Mouse (Mus musculus) R1 (cell line): ENCODE measurements around the gene Ltn1.
A peak's percentile ranks its signal among the peaks of the same experiment; 100 is the strongest.

Experiments used
- DNase-seq: peaks from one replicate; pipeline ENCODE4 v3.0.0-alpha.2; 2018; ENCODE audit warnings: low read depth, low spot score

Gene Ltn1

DNA sequence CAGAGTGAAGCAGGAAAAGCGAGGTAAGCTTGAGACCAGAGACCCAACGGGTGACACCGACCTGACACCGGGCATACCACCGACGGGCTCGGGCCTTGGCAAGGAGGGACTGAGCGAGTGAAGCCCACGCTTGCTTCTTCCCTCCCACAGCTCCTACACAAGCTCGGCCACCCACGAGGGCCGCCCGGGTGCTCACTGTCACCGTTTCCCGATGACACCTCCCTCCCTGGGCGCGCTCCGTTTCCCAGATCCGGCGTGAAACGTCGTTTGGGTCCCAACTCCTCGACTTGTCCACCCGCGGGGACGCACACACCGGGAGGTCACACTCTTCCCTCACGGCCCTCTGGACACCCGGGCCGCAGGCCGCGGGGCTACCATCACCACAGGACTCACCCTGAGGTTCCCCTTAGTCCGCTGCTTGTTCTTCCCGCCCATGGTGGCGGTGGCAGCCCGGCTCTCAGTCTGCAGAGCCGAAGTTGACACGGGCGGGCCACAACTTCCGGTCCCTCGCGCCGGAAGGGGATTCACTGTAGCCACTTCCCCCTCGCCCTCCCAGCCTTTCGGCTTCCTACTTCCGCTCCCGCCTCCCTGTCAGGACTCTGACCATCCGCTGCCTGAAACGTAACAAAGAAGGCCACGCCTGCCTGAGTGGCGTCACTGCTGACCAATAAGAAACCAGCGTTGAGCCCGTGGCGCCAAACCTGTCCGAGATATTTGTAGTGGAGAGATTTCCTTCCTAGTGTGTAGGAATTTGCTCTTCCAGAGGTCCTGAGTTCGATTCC, at the start of gene Ltn1:
Ltn1 (minus strand) TSS at position 580 of the 782 bp plus-strand sequence.
- peak; percentile 100 for DNase-seq

DNA sequence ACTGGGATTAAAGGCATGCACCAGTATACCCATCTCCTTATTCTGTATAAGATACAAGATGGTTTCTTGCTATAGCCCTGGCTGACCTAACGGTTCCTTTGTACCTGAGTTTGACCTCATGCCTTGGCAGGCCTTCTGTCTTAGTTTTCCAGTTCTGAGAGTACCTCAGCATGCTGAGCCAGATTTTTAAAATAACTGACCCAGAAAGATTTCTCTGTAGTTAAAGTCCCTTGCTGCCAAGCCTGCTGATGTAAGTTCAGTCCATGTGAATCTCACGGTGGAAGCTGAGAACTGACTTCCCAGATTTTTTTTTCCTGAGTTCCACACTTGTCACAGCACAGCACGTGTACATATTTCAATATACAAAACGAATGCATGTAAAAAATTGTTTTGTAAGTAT, 38.2 kb upstream of the Ltn1 start:
- no peak for DNase-seq

DNA sequence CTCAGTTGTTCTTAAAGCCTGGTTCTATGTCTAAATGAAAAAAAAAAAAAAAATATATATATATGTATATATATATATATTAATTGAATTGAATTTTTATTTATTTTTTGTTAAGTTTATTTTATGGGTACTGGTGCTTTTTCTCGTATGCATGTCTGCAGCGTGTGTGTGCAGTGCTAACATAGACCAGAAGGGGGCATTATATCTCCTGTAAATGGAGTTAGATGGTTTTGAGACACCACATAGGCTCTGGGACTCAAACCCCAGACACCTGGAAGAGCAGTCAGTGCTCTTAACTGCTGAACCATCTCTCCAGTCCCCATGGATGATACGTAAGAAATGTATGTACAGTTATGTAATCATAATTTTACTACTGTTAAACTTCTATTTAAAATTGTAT, 26.3 kb upstream of the Ltn1 start:
- DNase-seq = peak; percentile 70

DNA sequence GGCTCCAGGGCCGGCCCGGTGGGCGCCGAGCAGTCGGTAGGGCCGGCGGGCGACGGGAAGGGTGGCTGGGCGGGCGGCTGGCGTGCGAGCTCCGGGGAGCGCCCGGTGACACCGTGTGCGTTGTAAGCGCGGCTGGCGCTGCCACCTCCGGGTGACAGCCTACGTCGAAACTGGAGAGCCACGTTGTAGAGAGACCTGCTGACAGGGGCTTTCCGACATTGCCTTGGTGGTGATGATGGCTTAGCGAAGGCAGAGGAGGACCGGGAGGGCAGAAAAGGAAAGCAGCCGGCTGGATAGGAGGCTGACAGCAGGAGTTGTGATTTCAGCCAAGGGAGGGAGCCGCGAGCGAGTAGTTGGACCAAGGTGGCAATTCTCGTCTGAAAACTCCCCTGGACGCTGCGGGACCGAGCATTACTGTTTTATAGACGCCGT, 22.8 kb upstream of the Ltn1 start:
- DNase-seq = peak; percentile 42

DNA sequence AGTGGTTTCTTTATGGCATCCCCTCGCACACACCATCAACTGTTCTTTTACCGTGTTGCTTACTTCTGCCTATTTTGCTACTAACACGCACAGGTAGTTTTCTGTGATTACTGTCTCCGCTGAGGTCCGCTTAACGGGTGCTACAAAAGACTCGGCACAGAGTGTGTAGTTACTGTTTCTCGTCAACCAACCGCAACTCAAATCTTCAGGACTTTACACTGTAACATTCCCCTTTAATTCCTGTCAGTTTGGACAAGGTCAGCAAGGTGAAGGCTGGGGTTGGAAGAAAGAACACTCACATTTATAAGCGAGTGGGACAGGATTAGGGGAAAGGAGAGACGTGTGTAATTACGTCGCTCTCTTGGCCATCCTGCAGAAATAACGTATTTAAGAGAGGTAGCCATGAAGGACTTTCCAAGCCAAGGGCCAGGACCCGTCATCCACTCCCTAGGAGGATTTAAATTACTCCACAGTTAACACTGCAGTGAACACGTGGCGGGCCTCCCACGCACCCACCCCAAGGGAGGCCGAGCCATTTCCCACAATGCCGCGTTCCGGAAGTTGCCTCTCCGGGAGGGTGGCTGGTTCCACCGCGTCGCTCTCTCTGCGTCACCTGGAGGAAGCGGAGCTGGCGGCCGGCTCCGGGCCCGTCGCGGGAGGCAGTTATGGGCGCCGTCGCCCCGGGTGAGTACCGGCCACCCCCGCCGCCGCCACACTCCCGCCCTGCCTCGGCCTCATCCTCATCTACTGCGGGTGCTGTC, 22.2 kb upstream of the Ltn1 start, which contains the start of gene Usp16:
Usp16 (plus strand) TSS at position 285 of the 761 bp plus-strand sequence.
- DNase-seq = peak; percentile 90

DNA sequence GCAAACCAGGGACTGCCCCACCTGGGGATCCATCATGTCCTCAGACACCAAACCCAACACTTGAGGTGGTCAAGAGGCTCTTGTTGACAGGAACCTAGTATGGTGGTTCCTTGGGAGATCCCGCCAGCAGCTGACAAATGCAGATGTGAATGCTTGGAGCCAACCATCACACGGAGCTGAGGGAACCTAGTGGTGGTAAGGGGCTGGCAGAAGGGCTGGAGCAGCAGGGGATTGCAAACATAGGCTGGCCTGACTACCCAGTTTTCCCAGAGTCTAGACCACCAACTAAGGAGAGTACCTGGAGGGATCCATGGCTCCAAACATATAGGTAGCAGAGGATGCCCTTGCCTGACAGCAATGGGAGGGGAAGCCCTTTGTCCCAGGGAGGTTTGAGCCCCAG, 20.8 kb upstream of the Ltn1 start:
- DNase-seq = no peak

DNA sequence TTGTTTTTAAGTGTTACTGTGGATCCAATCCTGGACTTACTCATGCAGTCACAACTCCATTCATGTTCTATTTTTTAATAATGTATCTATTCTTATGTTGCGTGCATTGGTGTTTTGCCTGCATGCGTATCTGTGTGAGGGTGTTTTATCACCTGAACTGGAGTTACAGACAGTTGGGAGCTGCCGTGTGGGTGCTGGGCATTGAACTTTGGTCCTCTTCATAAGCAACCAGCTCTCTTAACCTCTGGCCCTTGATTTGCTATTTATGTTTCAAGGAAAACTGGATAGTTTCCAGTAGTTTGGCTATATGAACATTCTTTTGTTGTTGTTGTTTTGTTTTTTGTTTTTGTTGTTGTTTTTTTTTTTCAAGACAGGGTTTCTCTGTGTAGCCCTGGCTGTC, 13.1 kb upstream of the Ltn1 start:
- DNase-seq = no peak

DNA sequence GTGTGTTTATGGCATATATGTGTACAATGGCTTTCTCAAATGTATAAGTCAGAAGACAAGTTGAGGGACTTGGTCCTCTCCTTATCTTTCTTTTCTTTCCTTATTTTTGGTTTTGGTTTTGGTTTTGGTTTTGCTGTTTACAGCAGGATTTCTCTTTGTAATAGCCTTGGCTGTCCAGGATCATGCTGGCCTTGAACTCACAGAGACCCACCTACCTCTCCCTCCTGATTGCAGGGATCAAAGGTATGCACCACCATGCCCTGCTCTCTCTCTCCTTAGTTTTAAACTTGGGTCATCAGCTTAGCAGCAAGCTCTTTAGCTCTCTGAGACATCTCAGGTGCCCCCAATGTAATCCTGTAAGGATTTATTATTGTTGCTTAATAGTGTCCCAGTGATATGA, 12.7 kb upstream of the Ltn1 start:
- DNase-seq = no peak

DNA sequence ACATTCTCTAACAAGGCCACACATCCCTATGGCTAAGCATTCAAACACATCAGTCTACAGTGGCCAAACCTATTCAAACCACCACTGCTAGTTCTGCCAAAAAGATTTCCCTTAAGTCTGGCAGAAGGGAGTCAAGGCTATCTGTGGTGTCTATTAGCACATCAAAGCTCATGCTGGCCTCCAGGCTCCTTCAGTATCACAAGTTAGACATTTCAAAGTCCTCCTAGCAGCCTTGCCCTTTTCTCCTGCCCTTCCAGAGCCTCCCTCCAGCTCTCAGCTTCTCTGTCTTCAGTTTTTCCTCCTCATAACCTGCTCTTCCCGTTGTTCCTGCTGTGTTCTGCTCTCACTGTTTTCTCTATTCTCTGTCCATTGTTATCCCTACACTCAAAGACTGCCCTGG, 11.7 kb upstream of the Ltn1 start:
- no peak for DNase-seq

DNA sequence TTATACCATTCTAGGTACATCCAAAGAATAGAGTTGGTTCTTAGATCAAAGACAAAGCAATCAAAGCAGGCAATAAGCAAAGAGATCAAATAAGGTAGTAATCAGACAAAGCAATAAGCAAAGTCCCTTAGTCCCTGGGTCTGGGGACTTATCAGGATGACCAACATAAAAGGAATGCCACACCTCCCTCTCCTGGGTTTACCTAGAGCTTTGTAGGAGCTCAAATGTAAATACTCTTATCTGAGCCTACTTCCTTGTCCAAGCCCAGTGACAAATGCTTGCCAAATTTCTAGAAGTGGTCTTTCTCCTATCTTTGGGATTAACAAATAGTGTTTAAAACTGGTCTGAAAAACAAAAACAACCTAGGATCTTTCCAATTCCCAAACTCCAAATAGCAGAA, 10.8 kb upstream of the Ltn1 start:
- DNase-seq = no peak

DNA sequence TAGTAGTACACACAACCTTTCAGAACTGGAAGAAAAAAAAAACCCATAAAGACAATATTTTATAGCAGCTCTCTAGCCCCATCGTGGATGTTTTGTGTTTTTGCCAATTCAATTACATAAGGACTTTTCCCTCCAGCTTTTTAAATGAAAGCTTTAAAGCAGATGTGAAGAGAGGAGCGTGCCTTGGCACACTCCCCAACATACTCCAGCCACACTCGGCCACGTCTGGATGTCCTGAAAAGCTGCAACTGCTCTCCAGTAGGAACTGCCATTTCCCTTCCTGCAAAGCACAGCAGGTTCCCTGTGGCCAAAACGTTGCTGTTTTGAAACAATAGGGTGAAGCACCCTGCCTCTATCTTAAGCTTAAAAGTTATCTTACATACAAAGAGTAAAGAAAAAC, 9.9 kb upstream of the Ltn1 start:
- DNase-seq = no peak

DNA sequence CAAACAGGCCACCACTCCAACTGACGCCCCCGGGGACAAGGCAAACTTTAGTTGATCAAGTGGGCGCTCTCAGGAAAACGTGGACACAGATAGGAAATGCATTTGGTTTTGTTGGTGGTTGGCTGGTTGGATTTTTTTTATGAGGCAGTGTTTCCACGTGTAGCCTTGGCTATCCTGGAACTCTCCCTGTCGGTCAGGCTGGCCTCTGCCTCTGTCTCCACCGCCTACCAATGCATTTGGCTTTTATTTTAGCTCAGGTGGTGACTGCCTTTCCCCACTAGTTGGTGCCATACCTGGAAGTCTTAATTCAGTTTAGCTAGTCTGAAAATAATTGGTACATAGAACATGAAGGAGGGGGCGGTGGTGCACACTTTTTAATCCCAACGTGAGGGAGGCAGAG, 8.7 kb upstream of the Ltn1 start:
- peak; percentile 65 for DNase-seq

DNA sequence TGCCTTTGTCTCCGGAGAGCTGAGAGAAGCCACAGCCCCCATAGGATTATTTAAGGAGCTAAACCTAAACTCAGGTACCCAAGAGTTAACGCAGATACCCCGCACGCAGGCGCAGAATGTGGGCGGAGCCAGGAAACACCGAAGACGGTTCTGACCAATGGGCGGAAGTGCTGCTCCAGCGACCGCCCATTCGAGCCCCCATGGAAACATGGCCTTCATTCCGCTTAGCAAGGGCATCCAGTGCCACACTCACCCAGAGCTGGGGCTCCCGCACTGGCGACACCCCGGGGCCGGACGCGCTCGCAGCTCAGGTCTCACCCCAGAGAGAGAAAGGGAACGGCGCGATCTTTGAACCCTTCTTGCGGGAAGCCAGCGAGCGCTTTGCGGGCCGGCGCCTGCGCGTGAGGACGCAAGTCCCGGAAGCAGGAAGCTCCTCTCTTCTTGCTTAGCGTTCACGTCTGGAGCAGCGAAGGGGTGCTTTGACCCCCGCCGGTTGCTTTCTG, 7.8 kb upstream of the Ltn1 start, which contains the start of gene Rwdd2b:
Rwdd2b (minus strand) TSS at position 390 of the 503 bp plus-strand sequence.
- peak; percentile 96 for DNase-seq

DNA sequence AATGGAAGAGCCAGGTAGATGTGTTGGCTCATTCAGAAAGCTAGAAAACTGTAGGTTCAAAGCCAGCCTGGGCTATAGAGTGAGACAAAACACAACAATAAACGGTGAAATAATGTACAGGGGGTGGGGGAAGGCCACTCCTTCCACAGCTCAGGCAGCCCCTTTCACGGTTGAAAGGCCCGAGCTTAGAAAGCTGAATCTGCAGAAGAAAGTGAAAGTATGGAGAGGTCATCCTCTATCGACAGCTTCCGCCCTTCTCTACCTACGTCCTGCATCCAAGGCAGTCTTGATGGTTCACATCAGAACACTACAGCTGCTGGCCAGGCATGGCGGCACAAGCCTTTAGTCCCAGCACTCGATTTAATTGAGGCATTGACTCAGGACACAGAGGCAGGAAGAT, 6.3 kb upstream of the Ltn1 start:
- no peak for DNase-seq

DNA sequence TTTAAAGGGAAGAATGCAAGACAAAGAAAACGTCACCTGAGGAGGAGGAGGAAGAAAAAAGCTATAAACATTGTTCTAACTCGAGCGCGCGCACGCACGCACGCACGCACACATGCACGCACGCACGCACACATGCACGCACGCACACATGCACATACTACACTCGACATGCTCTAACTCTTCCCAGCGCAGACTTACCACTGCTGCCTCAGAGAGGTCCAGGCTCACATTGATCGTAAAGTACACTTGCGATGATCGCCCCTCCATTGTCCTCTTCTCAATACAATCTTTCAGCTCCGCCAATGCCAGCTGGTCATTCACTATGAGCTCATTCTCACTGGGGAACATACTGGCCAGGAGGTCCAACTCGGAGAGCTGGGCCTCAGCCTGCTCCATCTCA, 4.7 kb upstream of the Ltn1 start:
- DNase-seq = peak; percentile 46

DNA sequence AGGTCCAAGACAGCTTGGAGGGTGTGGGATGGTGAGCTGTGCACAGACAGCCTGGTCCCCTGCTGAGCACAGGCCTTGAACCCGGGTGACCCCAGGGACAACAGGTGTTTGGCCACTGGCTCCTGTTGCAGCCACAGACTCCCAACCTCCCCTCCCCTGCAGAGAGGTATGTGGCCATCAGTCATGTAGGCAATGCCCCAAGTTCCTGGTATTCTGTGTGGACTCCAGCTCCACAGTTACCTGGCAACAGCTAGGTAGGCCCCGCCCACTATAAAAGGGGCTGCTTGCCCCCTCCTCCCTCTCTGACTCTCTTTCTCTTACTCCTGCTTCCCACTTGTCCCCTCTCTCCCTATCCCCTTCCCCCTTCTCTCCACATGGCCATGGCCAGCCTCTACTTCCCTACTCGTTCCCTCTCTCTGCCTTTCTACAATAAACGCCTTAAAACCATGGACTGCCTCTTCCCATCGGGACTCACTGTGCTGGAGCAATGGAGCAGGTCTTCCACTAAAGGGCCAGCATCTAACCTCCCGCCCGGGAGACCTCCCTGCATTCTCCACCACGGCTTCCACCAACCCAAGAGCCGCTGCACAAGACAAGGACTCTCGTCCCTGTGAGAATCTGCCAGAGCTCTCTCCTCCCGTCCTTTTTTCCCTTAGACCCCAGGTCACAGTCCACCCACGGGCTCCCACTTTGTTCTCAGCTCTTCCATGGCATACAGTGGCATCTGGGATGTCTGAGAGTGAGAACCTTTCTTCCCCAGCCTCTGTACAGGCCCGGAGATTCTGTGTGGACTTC, 3.2 kb upstream of the Ltn1 start:
- peak; percentile 94 for DNase-seq

DNA sequence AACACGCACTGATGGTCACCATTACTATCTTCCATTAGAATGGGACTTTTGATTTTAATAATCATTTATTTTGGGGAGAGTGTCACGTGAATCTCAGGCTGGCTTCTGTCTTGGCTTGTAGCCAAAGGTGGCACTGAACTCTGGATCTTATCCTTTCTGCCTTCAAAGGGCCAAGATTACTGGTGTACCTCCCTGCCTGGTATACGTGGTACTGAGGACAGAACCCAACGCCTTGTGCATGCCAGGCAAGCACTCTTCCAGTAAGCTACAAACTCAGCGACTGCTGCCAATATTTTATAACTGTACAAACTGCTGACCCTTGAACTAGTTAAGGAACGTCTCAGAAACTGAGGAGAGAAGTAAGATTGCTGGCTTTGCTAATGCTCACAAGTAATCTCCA, 2.5 kb upstream of the Ltn1 start:
- no peak for DNase-seq

DNA sequence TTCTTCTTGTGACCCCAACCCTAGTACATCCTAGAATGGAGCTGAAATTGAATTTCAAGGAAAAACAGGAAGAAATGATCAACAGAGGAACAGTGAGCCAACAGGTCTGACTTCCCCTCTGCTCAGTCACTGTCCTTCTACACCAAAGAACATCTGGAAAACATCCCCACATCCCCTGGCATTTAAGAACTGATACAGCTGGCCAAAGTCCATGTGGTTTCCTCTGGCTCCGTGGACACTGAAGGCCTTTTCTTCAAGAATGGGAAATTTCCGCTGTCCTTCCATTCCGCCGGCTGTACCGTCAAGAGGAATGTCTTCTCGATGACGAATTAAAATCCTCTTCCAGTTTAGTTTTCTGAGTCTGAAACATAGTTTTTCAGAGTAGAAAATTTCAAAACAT, 1.9 kb upstream of the Ltn1 start:
- DNase-seq = no peak

DNA sequence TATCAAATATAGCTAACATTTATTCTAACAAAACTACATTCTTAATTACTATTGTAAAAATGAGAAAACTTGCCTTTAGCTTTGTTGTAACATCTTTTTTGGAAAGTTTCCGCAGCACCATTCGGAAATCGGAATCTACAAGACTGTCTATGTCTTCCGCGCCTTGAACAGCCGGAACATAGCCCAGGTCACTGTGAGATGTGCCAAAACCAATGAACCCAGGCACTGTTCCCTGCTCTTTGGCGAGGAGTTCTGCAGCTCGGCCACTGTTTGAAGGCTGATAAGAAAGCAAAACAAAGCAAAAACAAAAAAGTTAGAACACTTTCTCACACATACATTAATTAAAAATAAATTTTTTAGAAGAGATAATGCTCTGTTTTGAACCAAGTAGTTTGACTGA, 4.9 kb downstream of the Ltn1 start:
- no peak for DNase-seq

DNA sequence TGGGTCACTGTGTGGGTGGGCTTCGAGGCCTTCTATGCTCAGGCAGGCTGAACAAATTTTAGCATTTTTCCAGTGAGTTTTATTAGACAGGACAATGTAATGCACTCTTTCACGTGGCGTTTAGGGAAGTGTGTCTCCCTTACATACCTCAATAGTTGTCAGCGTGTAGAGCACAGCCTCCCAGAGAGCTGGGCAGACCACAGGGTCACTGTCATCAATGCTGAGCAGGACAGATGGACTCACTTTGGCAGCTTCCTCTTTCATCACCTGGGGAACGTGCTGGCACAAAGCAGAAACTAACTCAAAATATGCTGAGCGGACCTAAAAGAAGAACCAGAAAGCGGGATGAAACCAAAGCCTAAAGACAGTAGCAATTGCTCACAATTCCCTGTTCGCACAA, 11.8 kb downstream of the Ltn1 start:
- no peak for DNase-seq

DNA sequence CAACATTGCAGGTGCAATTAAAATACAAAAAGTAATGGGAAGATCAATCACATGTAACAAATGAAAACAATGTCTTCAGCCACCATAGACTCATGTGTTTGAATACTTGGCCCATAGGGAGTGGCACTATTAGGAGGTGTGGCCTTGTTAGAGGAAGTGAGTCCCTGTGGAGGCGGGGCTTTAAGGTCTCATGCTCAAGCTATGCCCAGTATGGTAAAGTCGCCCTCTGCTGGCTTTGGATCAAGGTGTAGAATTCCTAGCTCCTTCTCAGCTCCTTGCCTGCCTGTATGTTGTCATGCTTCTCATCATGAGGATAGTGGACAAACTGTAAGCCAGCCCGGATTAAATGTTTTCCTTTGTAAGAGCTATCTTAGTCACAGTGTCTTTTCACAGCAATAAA, 27.4 kb downstream of the Ltn1 start:
- DNase-seq = peak; percentile 95
